Mouse (Mus musculus): ENCODE data around the gene Fzr1.
A peak's percentile ranks its signal among the peaks of the same experiment; 100 is the strongest.

DNA sequence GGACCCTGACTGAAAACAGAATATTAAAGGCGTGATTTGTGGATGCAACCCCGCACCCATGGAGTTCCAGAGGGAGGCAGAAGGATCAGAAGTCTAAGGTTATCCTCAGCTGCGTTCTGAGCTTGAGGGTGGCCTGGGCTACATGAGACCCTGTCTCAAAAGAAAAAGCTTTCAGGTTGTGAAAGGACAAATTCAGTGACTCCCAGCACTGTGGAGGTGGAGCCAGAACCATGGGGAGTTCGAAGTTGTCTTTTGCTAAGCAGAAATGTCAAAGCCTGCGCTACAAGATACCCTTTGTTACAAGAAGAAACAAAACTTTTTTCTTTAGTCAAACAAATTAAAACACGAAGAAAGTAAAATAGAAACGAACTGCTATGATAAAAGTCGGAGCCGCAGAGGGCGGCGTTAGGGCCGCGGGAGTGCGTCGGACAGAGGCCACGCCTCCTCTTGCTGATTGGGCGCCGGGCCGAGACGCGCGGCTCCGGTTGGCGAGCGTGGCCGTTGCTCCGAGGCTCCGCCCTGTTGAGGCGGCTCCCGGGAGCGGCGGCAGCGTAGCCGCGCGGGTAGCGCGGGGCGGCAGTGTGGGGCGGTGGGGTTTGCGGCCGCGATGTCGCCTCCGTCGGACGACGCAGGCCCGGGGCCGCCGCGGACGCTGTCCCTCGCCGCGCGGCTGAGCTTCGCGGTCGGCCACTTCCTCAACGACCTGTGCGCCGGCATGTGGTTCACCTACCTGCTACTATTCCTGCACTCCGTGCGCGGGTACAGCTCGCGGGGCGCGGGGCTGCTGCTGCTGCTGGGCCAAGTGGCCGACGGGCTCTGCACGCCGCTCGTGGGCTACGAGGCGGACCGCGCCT is 21.1 kb downstream of the Fzr1 start, which contains the start of gene Mfsd12:
- TF ChIP-seq GABPA (IDR thresholded peaks at IDR 0.05; ENCODE audit: insufficient replicate concordance, low read depth, low read length) (no peak), MAX (IDR thresholded peaks at IDR 0.05; ENCODE audit: low read length) (peak; percentile 62; the same call in 1 of the 2 replicates), POLR2A (IDR thresholded peaks at IDR 0.05; ENCODE audit: low read depth, low read length) (peak; percentile 71), HCFC1 (IDR thresholded peaks at IDR 0.05; ENCODE audit: low read depth, low read length) (peak; percentile 62), EP300 (IDR thresholded peaks at IDR 0.05; ENCODE audit: low read length) (no peak), POLR2AphosphoS2 (IDR thresholded peaks at IDR 0.05; ENCODE audit: low read depth, low read length) (no peak), CTCF (conservative IDR thresholded peaks at IDR 0.05 in 1 of 2, IDR thresholded peaks at IDR 0.05 in 1 of 2; ENCODE audit: low read depth in 2 of 2, low read length in 2 of 2) (no peak), TBP (conservative IDR thresholded peaks at IDR 0.05; ENCODE audit: low read depth, low read length) (0 out of 2 replicates have a peak, but pooled peaks have one; percentile 12), RCOR1 (conservative IDR thresholded peaks at IDR 0.05; ENCODE audit: low read depth, low read length) (no peak; the same call in 1 of the 2 replicates), SMC3 (IDR thresholded peaks at IDR 0.05; ENCODE audit: low read depth, low read length) (no peak), SIN3A (IDR thresholded peaks at IDR 0.05; ENCODE audit: low read length) (peak; percentile 51; the same call in 1 of the 2 replicates), CHD2 (IDR thresholded peaks at IDR 0.05; ENCODE audit: low read length) (peak; percentile 79), TCF12 (IDR thresholded peaks at IDR 0.05; ENCODE audit: low read depth, low read length) (peak; percentile 64), UBTF (IDR thresholded peaks at IDR 0.05; ENCODE audit: low read depth, low read length) (peak; percentile 78)
